Mouse (Mus musculus) limb, embryonic 13.5 days (tissue): ENCODE results near the gene B3galt1. TPM values are rescaled to one million over a fixed set of nuclear protein-coding genes. Genes with fewer than 3 reads are reported as not detected.

ENCODE experiments used
- ATAC-seq: fragments of 200-750 bp; cut with Nextera tagmentation; 2 replicates; pipeline ENCODE4 v1.8.0; 2017; ENCODE audit warnings: low read depth, moderate number of reproducible peaks, moderate TSS enrichment; ENCODE audit not compliant: low FRiP score
- H3K27ac ChIP-seq: fragments of 300-500 bp; sonication (generic); 2 replicates; pipeline ENCODE4 v1.5.1; 2015; ENCODE audit warnings: inconsistent platforms, mild to moderate bottlenecking, moderate library complexity
- H3K27me3 ChIP-seq: fragments of 300-500 bp; sonication (generic); 2 replicates; pipeline ENCODE4 v1.6.1; 2015; ENCODE audit warnings: mild to moderate bottlenecking, inconsistent platforms
- H3K36me3 ChIP-seq: fragments of 300-500 bp; sonication (generic); 2 replicates; pipeline ENCODE4 v1.6.1; 2015; ENCODE audit warnings: inconsistent platforms, mild to moderate bottlenecking, moderate library complexity
- H3K4me1 ChIP-seq: fragments of 300-500 bp; sonication (generic); 2 replicates; pipeline ENCODE4 v1.6.1; 2015; ENCODE audit warnings: inconsistent platforms
- H3K4me2 ChIP-seq: fragments of 300-500 bp; sonication (generic); replicated peaks from 2 replicates; pipeline ENCODE4 v1.6.1; 2015; ENCODE audit warnings: inconsistent platforms, mild to moderate bottlenecking, moderate library complexity
- H3K4me3 ChIP-seq: fragments of 300-500 bp; sonication (generic); 2 replicates; pipeline ENCODE4 v1.5.1; 2015; ENCODE audit warnings: moderate library complexity, mild to moderate bottlenecking, inconsistent platforms
- H3K9ac ChIP-seq: fragments of 300-500 bp; sonication (generic); 2 replicates; pipeline ENCODE4 v1.6.1; 2015; ENCODE audit warnings: mild to moderate bottlenecking, inconsistent platforms
- H3K9me3 ChIP-seq: fragments of 300-500 bp; sonication (generic); 2 replicates; pipeline ENCODE4 v1.6.1; 2016; ENCODE audit warnings: inconsistent platforms
- WGBS: fragments of 180-500 bp; shearing (Covaris S2); methylation state at CpG from one replicate; pipeline ENCODE4 v1.1.7; 2015; 5-methylcytosine and 5-hydroxymethylcytosine counted together
- polyA plus RNA-seq: library from polyadenylated mRNA; unstranded; fragments of >200 nt; fragmentation: Nextera tagmentation; extraction: Ambion mirVana; gene quantifications from 2 replicates; pipeline ENCODE4 v1.2.1, GENCODE M21; 2015

The B3galt1 gene
- 11.1 and 11.4 TPM in 2 replicates for polyA plus RNA-seq

GRCm38 (mm10) chr2:67565480-67566331 is at the start of gene B3galt1:
TSS of gene B3galt1 (plus strand) at chr2:67565871.
- Histone ChIP-seq H3K27me3 (peaks cover 6% of the 10 kb centered on the region; the same call in 1 of the 2 replicates), H3K9ac (peak within 1 kb of the TSS; percentile 79), H3K4me3 (peak within 1 kb of the TSS; percentile 66), H3K36me3 (no peaks in the 10 kb centered on the region), H3K9me3 (no peaks in the 10 kb centered on the region), H3K4me2 (peak within 1 kb of the TSS; percentile 85), H3K4me1 (peaks cover 16% of the 10 kb centered on the region), H3K27ac (peak within 1 kb of the TSS; percentile 58; the same call in 1 of the 2 replicates)
- ATAC-seq = peak; percentile 97
- WGBS = 0% methylated on average over 82 of the region's 83 CpGs

- H3K36me3 ChIP-seq = no peaks in the 10 kb centered on the region
- 0 out of 2 replicates have a peak, but pooled peaks cover 4% of the 10 kb centered on the region for H3K4me1 ChIP-seq
- H3K4me3 ChIP-seq = no peak overlapping the region
- no peaks in the 10 kb centered on the region for H3K27me3 ChIP-seq
- no peaks in the 10 kb centered on the region for H3K9me3 ChIP-seq
- H3K9ac ChIP-seq = no peak overlapping the region
- H3K4me2 ChIP-seq = no peak overlapping the region
- ATAC-seq = no peak
- 87% methylated on average over 7 of the region's 7 CpGs for WGBS
- no peak overlapping the region for H3K27ac ChIP-seq
These were observed 49.3 kb upstream of the B3galt1 start for GRCm38 (mm10) chr2:67516405-67516804.

- Histone ChIP-seq H3K9me3 (no peaks in the 10 kb centered on the region), H3K36me3 (no peaks in the 10 kb centered on the region), H3K27ac (no peak overlapping the region), H3K4me2 (no peak overlapping the region), H3K9ac (no peak overlapping the region), H3K27me3 (no peaks in the 10 kb centered on the region), H3K4me3 (no peak overlapping the region), H3K4me1 (no peaks in the 10 kb centered on the region)
- ATAC-seq = no peak
- WGBS = 86% methylated on average over 2 of the region's 2 CpGs
These were observed 30.3 kb upstream of the B3galt1 start for GRCm38 (mm10) chr2:67535347-67535746.

- H3K9me3 ChIP-seq = no peaks in the 10 kb centered on the region
- H3K36me3 ChIP-seq = no peaks in the 10 kb centered on the region
- peaks cover 15% of the 10 kb centered on the region for H3K4me1 ChIP-seq
- H3K4me2 ChIP-seq = no peak overlapping the region
- ATAC-seq = no peak
- H3K27ac ChIP-seq = no peak overlapping the region
- WGBS = 81% methylated on average over 6 of the region's 6 CpGs
- no peaks in the 10 kb centered on the region for H3K27me3 ChIP-seq
- no peak overlapping the region for H3K4me3 ChIP-seq
- H3K9ac ChIP-seq = no peak overlapping the region
These were observed 26.2 kb upstream of the B3galt1 start for GRCm38 (mm10) chr2:67539426-67539825.

- ATAC-seq = peak; percentile 89
- Histone ChIP-seq H3K36me3 (no peaks in the 10 kb centered on the region), H3K4me2 (peak overlapping the region; percentile 47), H3K9ac (no peak overlapping the region), H3K9me3 (no peaks in the 10 kb centered on the region), H3K4me1 (peaks cover 15% of the 10 kb centered on the region), H3K27me3 (no peaks in the 10 kb centered on the region), H3K27ac (no peak overlapping the region; the same call in 1 of the 2 replicates), H3K4me3 (no peak overlapping the region)
- WGBS = 26% methylated on average over 11 of the region's 11 CpGs
These were observed 23.5 kb upstream of the B3galt1 start for GRCm38 (mm10) chr2:67541957-67542696.

- H3K36me3 ChIP-seq = no peaks in the 10 kb centered on the region
- no peak overlapping the region for H3K4me3 ChIP-seq
- H3K4me1 ChIP-seq = peaks cover 15% of the 10 kb centered on the region
- no peaks in the 10 kb centered on the region for H3K9me3 ChIP-seq
- 53% methylated on average over 8 of the region's 8 CpGs for WGBS
- no peak overlapping the region for H3K9ac ChIP-seq
- H3K27ac ChIP-seq = no peak overlapping the region
- H3K4me2 ChIP-seq = no peak overlapping the region
- no peak for ATAC-seq
- no peaks in the 10 kb centered on the region for H3K27me3 ChIP-seq
These were observed 21.2 kb upstream of the B3galt1 start for GRCm38 (mm10) chr2:67544426-67544825.

- peak; percentile 59 for ATAC-seq
- Histone ChIP-seq H3K9ac (peak overlapping the region; percentile 79), H3K27ac (peak overlapping the region; percentile 58; the same call in 1 of the 2 replicates), H3K4me3 (peak overlapping the region; percentile 66), H3K9me3 (no peaks in the 10 kb centered on the region), H3K4me1 (peaks cover 16% of the 10 kb centered on the region), H3K36me3 (no peaks in the 10 kb centered on the region), H3K27me3 (peaks cover 6% of the 10 kb centered on the region; the same call in 1 of the 2 replicates), H3K4me2 (peak overlapping the region; percentile 85)
- WGBS = 2% methylated on average over 23 of the region's 23 CpGs
These were observed 706 bp upstream of the B3galt1 start for GRCm38 (mm10) chr2:67564851-67565479.

GRCm38 (mm10) chr2:67566566-67566965 is 895 bp downstream of the B3galt1 start:
- ATAC-seq = no peak
- Histone ChIP-seq H3K4me3 (peak overlapping the region; percentile 66), H3K27me3 (peaks cover 6% of the 10 kb centered on the region; the same call in 1 of the 2 replicates), H3K4me2 (peak overlapping the region; percentile 85), H3K36me3 (no peaks in the 10 kb centered on the region), H3K9me3 (no peaks in the 10 kb centered on the region), H3K9ac (peak overlapping the region; percentile 79), H3K27ac (no peak overlapping the region), H3K4me1 (peaks cover 16% of the 10 kb centered on the region)
- WGBS = 2% methylated on average over 12 of the region's 12 CpGs

GRCm38 (mm10) chr2:67567141-67567680 is 1.5 kb downstream of the B3galt1 start:
- peak overlapping the region; percentile 85 for H3K4me2 ChIP-seq
- WGBS = 15% methylated on average over 8 of the region's 8 CpGs
- H3K9ac ChIP-seq = peak overlapping the region; percentile 79; the same call in 1 of the 2 replicates
- H3K4me1 ChIP-seq = peaks cover 16% of the 10 kb centered on the region
- H3K27me3 ChIP-seq = peaks cover 6% of the 10 kb centered on the region; the same call in 1 of the 2 replicates
- H3K36me3 ChIP-seq = no peaks in the 10 kb centered on the region
- peak overlapping the region; percentile 66 for H3K4me3 ChIP-seq
- no peak overlapping the region for H3K27ac ChIP-seq
- no peak for ATAC-seq
- H3K9me3 ChIP-seq = no peaks in the 10 kb centered on the region

- Histone ChIP-seq H3K9me3 (no peaks in the 10 kb centered on the region), H3K4me3 (no peak overlapping the region), H3K4me1 (no peaks in the 10 kb centered on the region), H3K9ac (no peak overlapping the region), H3K36me3 (no peaks in the 10 kb centered on the region), H3K4me2 (no peak overlapping the region), H3K27me3 (no peaks in the 10 kb centered on the region), H3K27ac (no peak overlapping the region)
- 47% methylated on average over 2 of the region's 2 CpGs for WGBS
- ATAC-seq = no peak
These were observed 11.0 kb downstream of the B3galt1 start for GRCm38 (mm10) chr2:67576634-67577033.

- Histone ChIP-seq H3K4me2 (no peak overlapping the region), H3K9ac (no peak overlapping the region), H3K27ac (no peak overlapping the region), H3K27me3 (no peaks in the 10 kb centered on the region), H3K4me1 (no peaks in the 10 kb centered on the region), H3K4me3 (no peak overlapping the region), H3K36me3 (no peaks in the 10 kb centered on the region), H3K9me3 (no peaks in the 10 kb centered on the region)
- WGBS = 77% methylated on average over 2 of the region's 2 CpGs
- ATAC-seq = no peak
These were observed 17.4 kb downstream of the B3galt1 start for GRCm38 (mm10) chr2:67583091-67583490.
